Mouse (Mus musculus) hindbrain, embryonic 10.5 days (tissue): ENCODE results near the gene Rab24. TPM values are rescaled to one million over a fixed set of nuclear protein-coding genes. Genes with fewer than 3 reads are reported as not detected.

Experiments
- DNase-seq: peaks from one replicate; pipeline ENCODE4 v3.0.0-alpha.2; 2017; ENCODE audit warnings: low spot score
- H3K27ac ChIP-seq: fragments of 300-500 bp; sonication (generic); 2 replicates; pipeline ENCODE4 v1.5.1; 2016; ENCODE audit warnings: mild to moderate bottlenecking, moderate library complexity
- H3K27me3 ChIP-seq: fragments of 300-500 bp; sonication (generic); 2 replicates; pipeline ENCODE4 v1.6.1; 2016; ENCODE audit warnings: mild to moderate bottlenecking; ENCODE audit not compliant: poor library complexity, insufficient read depth, severe bottlenecking
- H3K36me3 ChIP-seq: fragments of 300-500 bp; sonication (generic); 2 replicates; pipeline ENCODE4 v1.6.1; 2016; ENCODE audit warnings: mild to moderate bottlenecking, moderate library complexity
- H3K4me1 ChIP-seq: fragments of 300-500 bp; sonication (generic); replicated peaks from 2 replicates; pipeline ENCODE4 v1.6.1; 2016; ENCODE audit warnings: mild to moderate bottlenecking
- H3K4me3 ChIP-seq: fragments of 300-500 bp; sonication (generic); 2 replicates; pipeline ENCODE4 v1.5.1; 2016; ENCODE audit warnings: mild to moderate bottlenecking, moderate library complexity
- H3K9me3 ChIP-seq: fragments of 300-500 bp; sonication (generic); 2 replicates; pipeline ENCODE4 v1.6.1; 2016; ENCODE audit warnings: mild to moderate bottlenecking, moderate library complexity
- whole genome bisulfite sequencing: fragments of 180-500 bp; shearing (Covaris S2); methylation state at CpG from one replicate; pipeline ENCODE4 v1.1.7; 2016; 5-methylcytosine and 5-hydroxymethylcytosine counted together
- polyA plus RNA-seq: library from polyadenylated mRNA; unstranded; fragments of >200 nt; fragmentation: Nextera tagmentation; extraction: Ambion mirVana; gene quantifications from 2 replicates; pipeline ENCODE4 v1.2.1, GENCODE M21; 2016

Rab24 gene
- polyA plus RNA-seq, 1 experiment from 2014 or later: 83.7 TPM

DNA sequence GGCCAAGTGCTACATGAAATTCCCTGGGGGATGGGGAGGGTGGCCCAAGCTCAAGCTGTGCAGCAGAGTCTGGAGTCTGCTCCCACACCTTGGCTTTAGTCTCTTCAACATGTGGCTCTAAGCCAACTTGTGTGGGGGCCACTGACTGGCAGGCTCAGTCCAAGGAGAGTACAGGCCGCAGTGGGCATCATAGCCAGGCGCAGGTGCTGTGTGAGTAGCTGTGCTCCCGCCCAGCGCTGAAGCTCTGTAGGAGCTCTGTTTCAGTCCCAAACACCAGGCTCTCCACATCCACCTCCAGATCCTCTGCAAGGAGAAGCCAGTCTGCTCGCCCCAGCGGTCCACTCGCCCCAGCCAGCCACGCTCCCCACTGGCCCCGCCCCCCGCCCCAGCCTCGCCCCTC is 3.9 kb upstream of the Rab24 start:
- peaks cover 62% of the 10 kb centered on the region for H3K4me1 ChIP-seq
- WGBS: 86% methylated on average over 11 of the region's 11 CpGs

DNA sequence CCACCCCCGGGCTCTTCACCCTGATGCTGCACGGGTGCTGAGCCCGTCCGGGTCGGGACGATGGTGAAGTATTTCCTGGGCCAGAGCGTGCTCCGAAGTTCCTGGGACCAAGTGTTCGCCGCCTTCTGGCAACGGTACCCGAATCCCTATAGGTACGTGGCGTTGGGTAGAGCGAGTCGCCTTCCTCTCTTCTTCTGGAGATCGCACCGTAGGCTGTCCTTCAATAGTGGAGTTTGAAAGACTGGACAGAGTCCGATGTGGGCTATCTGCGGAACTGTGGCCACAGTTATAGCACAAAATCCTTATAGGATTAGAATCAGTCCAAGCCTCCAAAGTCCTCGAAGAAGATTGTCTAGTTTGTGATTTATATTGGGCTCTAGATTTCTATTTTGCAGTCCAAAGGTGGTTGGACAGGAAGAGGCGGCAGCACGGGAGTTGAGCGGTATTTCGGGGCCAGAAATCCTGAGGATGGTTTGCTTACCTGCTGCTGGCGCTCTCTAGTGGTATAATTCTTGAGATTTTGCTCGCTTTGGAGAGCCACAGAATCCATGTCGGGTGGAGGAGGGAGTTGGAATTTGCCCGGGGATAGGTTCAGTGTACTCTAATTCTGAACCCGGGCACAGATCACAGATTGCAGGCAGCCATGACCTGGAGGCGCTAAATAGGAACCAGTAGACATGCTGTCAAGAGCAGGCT is 532 bp upstream of the Rab24 start:
- WGBS: 2% methylated on average over 31 of the region's 31 CpGs
- H3K4me3 ChIP-seq: peak overlapping the region; percentile 87
- peaks cover 79% of the 10 kb centered on the region for H3K36me3 ChIP-seq
- peak overlapping the region; percentile 95 for H3K27ac ChIP-seq
- H3K27me3 ChIP-seq: no peaks in the 10 kb centered on the region
- H3K9me3 ChIP-seq: no peaks in the 10 kb centered on the region
- peak; percentile 35 for DNase-seq
- peaks cover 41% of the 10 kb centered on the region for H3K4me1 ChIP-seq

More for the DNA sequence above, 3.9 kb upstream of the Rab24 start:
- H3K9me3 ChIP-seq: no peaks in the 10 kb centered on the region
- no peak overlapping the region for H3K27ac ChIP-seq
- H3K36me3 ChIP-seq: peaks cover 47% of the 10 kb centered on the region
- peaks cover 11% of the 10 kb centered on the region for H3K27me3 ChIP-seq
- H3K4me3 ChIP-seq: 0 out of 2 replicates have a peak overlapping the region, but pooled peaks have one; percentile 11
- no peak for DNase-seq

GRCm38 (mm10) chr13:55319931-55320533 is 1.7 kb downstream of the Rab24 start, which contains the start of gene Prelid1:
Prelid1 (plus strand) TSS chr13:55320500.
- peak within 1 kb of the TSS; percentile 87 for H3K4me3 ChIP-seq
- H3K4me1 ChIP-seq: peaks cover 38% of the 10 kb centered on the region
- WGBS: 92% methylated on average over 4 of the region's 4 CpGs
- no peaks in the 10 kb centered on the region for H3K27me3 ChIP-seq
- peaks cover 80% of the 10 kb centered on the region for H3K36me3 ChIP-seq
- no peak for DNase-seq
- H3K9me3 ChIP-seq: no peaks in the 10 kb centered on the region
- H3K27ac ChIP-seq: peak within 1 kb of the TSS; percentile 95

- peaks cover 30% of the 10 kb centered on the region for H3K4me1 ChIP-seq
- H3K9me3 ChIP-seq: no peaks in the 10 kb centered on the region
- no peak overlapping the region for H3K4me3 ChIP-seq
- no peak overlapping the region for H3K27ac ChIP-seq
- H3K36me3 ChIP-seq: peaks cover 80% of the 10 kb centered on the region
- no peak for DNase-seq
- H3K27me3 ChIP-seq: no peaks in the 10 kb centered on the region
- WGBS: 88% methylated on average over 3 of the region's 3 CpGs
Observed at GRCm38 (mm10) chr13:55318351-55318750, 3.4 kb downstream of the Rab24 start.

GRCm38 (mm10) chr13:55314891-55315412 is 6.8 kb downstream of the Rab24 start:
- Histone ChIP-seq H3K9me3 (no peaks in the 10 kb centered on the region), H3K36me3 (peaks cover 100% of the 10 kb centered on the region), H3K27me3 (no peaks in the 10 kb centered on the region), H3K4me3 (no peak overlapping the region), H3K27ac (no peak overlapping the region), H3K4me1 (peaks cover 3% of the 10 kb centered on the region; the same call in 1 of the 2 replicates)
- DNase-seq: no peak
- WGBS: 86% methylated on average over 2 of the region's 2 CpGs

- H3K4me1 ChIP-seq: no peaks in the 10 kb centered on the region
- H3K36me3 ChIP-seq: peaks cover 100% of the 10 kb centered on the region
- H3K4me3 ChIP-seq: no peak overlapping the region
- H3K9me3 ChIP-seq: no peaks in the 10 kb centered on the region
- no peak for DNase-seq
- no peaks in the 10 kb centered on the region for H3K27me3 ChIP-seq
- 89% methylated on average over 9 of the region's 9 CpGs for WGBS
- no peak overlapping the region for H3K27ac ChIP-seq
Observed at GRCm38 (mm10) chr13:55313051-55313450, 8.7 kb downstream of the Rab24 start.

GRCm38 (mm10) chr13:55312028-55312630 is 9.6 kb downstream of the Rab24 start:
- H3K9me3 ChIP-seq: no peaks in the 10 kb centered on the region
- no peak overlapping the region for H3K4me3 ChIP-seq
- no peaks in the 10 kb centered on the region for H3K4me1 ChIP-seq
- no peaks in the 10 kb centered on the region for H3K27me3 ChIP-seq
- no peak for DNase-seq
- peaks cover 100% of the 10 kb centered on the region for H3K36me3 ChIP-seq
- 94% methylated on average over 8 of the region's 8 CpGs for WGBS
- no peak overlapping the region for H3K27ac ChIP-seq

DNA sequence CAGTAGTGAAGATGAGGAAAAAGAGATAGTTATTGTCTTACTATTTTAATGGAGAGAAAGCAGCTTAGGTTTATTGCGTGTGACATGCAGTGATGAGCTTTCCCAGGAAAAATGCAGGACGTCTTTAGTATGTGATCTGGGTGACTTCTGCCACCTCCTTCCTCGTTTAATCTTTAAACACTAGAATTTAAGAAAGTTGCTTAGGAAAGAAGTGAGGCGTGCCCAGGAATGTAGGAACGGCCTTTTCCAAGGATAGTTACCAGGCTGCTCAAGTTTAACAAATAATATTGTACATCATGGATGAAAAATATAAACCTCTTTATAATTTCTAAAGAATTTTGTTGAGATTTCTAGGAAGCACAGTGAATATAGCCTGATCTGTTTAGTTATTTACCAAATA is 20.8 kb downstream of the Rab24 start:
- no peak for DNase-seq
- H3K9me3 ChIP-seq: no peaks in the 10 kb centered on the region
- peaks cover 100% of the 10 kb centered on the region for H3K36me3 ChIP-seq
- H3K4me1 ChIP-seq: no peaks in the 10 kb centered on the region
- no peak overlapping the region for H3K27ac ChIP-seq
- no peak overlapping the region for H3K4me3 ChIP-seq
- no peaks in the 10 kb centered on the region for H3K27me3 ChIP-seq
- WGBS: 92% methylated on average over 5 of the region's 5 CpGs

GRCm38 (mm10) chr13:55296760-55297159 is 25.0 kb downstream of the Rab24 start:
- peaks cover 99% of the 10 kb centered on the region for H3K36me3 ChIP-seq
- H3K4me1 ChIP-seq: no peaks in the 10 kb centered on the region

DNA sequence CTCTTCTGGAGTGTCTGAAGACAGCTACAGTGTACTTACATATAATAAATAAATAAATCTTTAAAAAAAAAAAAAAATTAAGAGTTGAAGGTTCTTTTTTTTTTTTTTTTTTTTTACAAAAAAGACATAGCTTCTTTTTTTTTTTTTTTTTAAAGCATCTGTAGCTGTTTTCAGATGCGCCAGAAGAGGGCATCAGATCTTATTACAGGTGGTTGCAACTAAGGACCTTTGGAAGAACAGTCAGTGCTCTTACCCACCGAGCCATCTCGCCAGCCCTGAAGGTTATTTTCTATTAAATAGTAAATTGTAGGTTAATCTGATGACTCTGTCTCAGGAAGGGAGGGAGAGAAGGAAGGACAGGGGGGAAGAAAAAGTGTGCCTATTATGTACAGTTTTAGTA is 32.9 kb downstream of the Rab24 start:
- Histone ChIP-seq H3K27me3 (no peaks in the 10 kb centered on the region), H3K9me3 (no peaks in the 10 kb centered on the region), H3K4me3 (no peak overlapping the region), H3K36me3 (peaks cover 93% of the 10 kb centered on the region), H3K4me1 (no peaks in the 10 kb centered on the region), H3K27ac (no peak overlapping the region)
- 89% methylated on average over 3 of the region's 3 CpGs for WGBS
- DNase-seq: no peak

More at GRCm38 (mm10) chr13:55296760-55297159, 25.0 kb downstream of the Rab24 start:
- Histone ChIP-seq H3K27me3 (no peaks in the 10 kb centered on the region), H3K27ac (no peak overlapping the region), H3K4me3 (no peak overlapping the region), H3K9me3 (no peaks in the 10 kb centered on the region)
- 95% methylated on average over 1 of the region's 1 CpGs for WGBS
- no peak for DNase-seq

- Histone ChIP-seq H3K9me3 (no peaks in the 10 kb centered on the region), H3K4me3 (no peak overlapping the region), H3K27me3 (no peaks in the 10 kb centered on the region), H3K27ac (no peak overlapping the region), H3K4me1 (no peaks in the 10 kb centered on the region), H3K36me3 (peaks cover 93% of the 10 kb centered on the region)
- 95% methylated on average over 5 of the region's 5 CpGs for whole genome bisulfite sequencing
- no peak for DNase-seq
Observed at GRCm38 (mm10) chr13:55277646-55278045, 44.1 kb downstream of the Rab24 start.

GRCm38 (mm10) chr13:55277203-55277602 is 44.5 kb downstream of the Rab24 start:
- no peak for DNase-seq
- H3K27ac ChIP-seq: no peak overlapping the region
- no peak overlapping the region for H3K4me3 ChIP-seq
- peaks cover 93% of the 10 kb centered on the region for H3K36me3 ChIP-seq
- WGBS: 83% methylated on average over 5 of the region's 5 CpGs
- no peaks in the 10 kb centered on the region for H3K9me3 ChIP-seq
- no peaks in the 10 kb centered on the region for H3K4me1 ChIP-seq
- no peaks in the 10 kb centered on the region for H3K27me3 ChIP-seq
